Mouse (Mus musculus) forebrain, embryonic 13.5 days (tissue): Measurements from ENCODE around the gene Otp. TPM values are rescaled to one million over a fixed set of nuclear protein-coding genes. Genes with fewer than 3 reads are reported as not detected.
A peak's percentile ranks its signal among the peaks of the same experiment; 100 is the strongest.

Experiments used
- ATAC-seq: fragments of 200-750 bp; cut with Nextera tagmentation; 2 replicates; pipeline ENCODE4 v1.8.0; 2017
- H3K27ac ChIP-seq: fragments of 300-500 bp; sonication (generic); 2 replicates; pipeline ENCODE4 v1.5.1; 2015; ENCODE audit warnings: inconsistent platforms, mild to moderate bottlenecking, moderate library complexity
- H3K27me3 ChIP-seq: fragments of 300-500 bp; sonication (generic); 2 replicates; pipeline ENCODE4 v1.6.1; 2015; ENCODE audit warnings: mild to moderate bottlenecking, inconsistent platforms
- H3K36me3 ChIP-seq: fragments of 300-500 bp; sonication (generic); 2 replicates; pipeline ENCODE4 v1.6.1; 2015; ENCODE audit warnings: mild to moderate bottlenecking, inconsistent platforms; ENCODE audit not compliant: poor library complexity, severe bottlenecking
- H3K4me1 ChIP-seq: fragments of 300-500 bp; sonication (generic); 2 replicates; pipeline ENCODE4 v1.6.1; 2015; ENCODE audit warnings: inconsistent platforms
- H3K4me2 ChIP-seq: fragments of 300-500 bp; sonication (generic); 2 replicates; pipeline ENCODE4 v1.6.1; 2015; ENCODE audit warnings: inconsistent platforms, mild to moderate bottlenecking, moderate library complexity
- H3K4me3 ChIP-seq: fragments of 300-500 bp; sonication (generic); 2 replicates; pipeline ENCODE4 v1.5.1; 2015; ENCODE audit warnings: mild to moderate bottlenecking, inconsistent platforms
- H3K9ac ChIP-seq: fragments of 300-500 bp; sonication (generic); 2 replicates; pipeline ENCODE4 v1.6.1; 2015; ENCODE audit warnings: mild to moderate bottlenecking, inconsistent platforms
- H3K9me3 ChIP-seq: fragments of 300-500 bp; sonication (generic); replicated peaks from 2 replicates; pipeline ENCODE4 v1.6.1; 2016; ENCODE audit warnings: inconsistent platforms
- WGBS: fragments of 180-500 bp; shearing (Covaris S2); methylation state at CpG from one replicate; pipeline ENCODE4 v1.1.7; 2015; 5-methylcytosine and 5-hydroxymethylcytosine counted together
- polyA plus RNA-seq: library from polyadenylated mRNA; unstranded; fragments of >200 nt; fragmentation: Nextera tagmentation; extraction: Ambion mirVana; gene quantifications from 2 replicates; pipeline ENCODE4 v1.2.1, GENCODE M21; 2015

The Otp gene
- polyA plus RNA-seq, 1 experiment from 2014 or later, result 3.7 TPM

GRCm38 (mm10) chr13:94874656-94875395 lies 576 bp upstream of the Otp start:
- Histone ChIP-seq H3K27me3 (peaks cover 86% of the 10 kb centered on the region), H3K4me1 (peaks cover 5% of the 10 kb centered on the region; the same call in 1 of the 2 replicates), H3K9ac (no peak overlapping the region), H3K36me3 (no peaks in the 10 kb centered on the region), H3K27ac (no peak overlapping the region), H3K4me2 (peak overlapping the region; percentile 18; the same call in 1 of the 2 replicates), H3K4me3 (peak overlapping the region; percentile 10; the same call in 1 of the 2 replicates), H3K9me3 (no peaks in the 10 kb centered on the region)
- no peak; the same call in 1 of the 2 replicates for ATAC-seq
- WGBS, result under 1% methylated on average over 23 of the region's 23 CpGs

- ATAC-seq, result no peak
- Histone ChIP-seq H3K4me2 (no peak overlapping the region), H3K9ac (no peak overlapping the region), H3K27ac (peak overlapping the region; percentile 31), H3K9me3 (no peaks in the 10 kb centered on the region), H3K27me3 (peaks cover 86% of the 10 kb centered on the region), H3K4me3 (peak overlapping the region; percentile 13), H3K36me3 (no peaks in the 10 kb centered on the region), H3K4me1 (peaks cover 5% of the 10 kb centered on the region; the same call in 1 of the 2 replicates)
- WGBS, result under 1% methylated on average over 30 of the region's 30 CpGs
These were observed 1.1 kb downstream of the Otp start for GRCm38 (mm10) chr13:94876286-94877210.

- ATAC-seq, result no peak; the same call in 1 of the 2 replicates
- Histone ChIP-seq H3K27me3 (peaks cover 86% of the 10 kb centered on the region), H3K27ac (peak overlapping the region; percentile 31; the same call in 1 of the 2 replicates), H3K4me1 (peaks cover 5% of the 10 kb centered on the region; the same call in 1 of the 2 replicates), H3K36me3 (no peaks in the 10 kb centered on the region), H3K4me2 (no peak overlapping the region), H3K9me3 (no peaks in the 10 kb centered on the region), H3K9ac (no peak overlapping the region), H3K4me3 (peak overlapping the region; percentile 13; the same call in 1 of the 2 replicates)
- WGBS, result under 1% methylated on average over 27 of the region's 27 CpGs
These were observed 1.8 kb downstream of the Otp start for GRCm38 (mm10) chr13:94877211-94877590.

- peaks cover 86% of the 10 kb centered on the region for H3K27me3 ChIP-seq
- no peaks in the 10 kb centered on the region for H3K36me3 ChIP-seq
- ATAC-seq, result no peak
- WGBS, result 9% methylated on average over 10 of the region's 10 CpGs
- no peak overlapping the region for H3K4me2 ChIP-seq
- no peak overlapping the region for H3K4me3 ChIP-seq
- no peak overlapping the region for H3K9ac ChIP-seq
- no peak overlapping the region for H3K27ac ChIP-seq
- peaks cover 14% of the 10 kb centered on the region for H3K4me1 ChIP-seq
- H3K9me3 ChIP-seq, result no peaks in the 10 kb centered on the region
These were observed 2.8 kb downstream of the Otp start for GRCm38 (mm10) chr13:94877991-94878745.

- Histone ChIP-seq H3K4me3 (no peak overlapping the region), H3K27me3 (peaks cover 88% of the 10 kb centered on the region), H3K9ac (no peak overlapping the region), H3K4me2 (no peak overlapping the region), H3K36me3 (no peaks in the 10 kb centered on the region), H3K4me1 (peaks cover 24% of the 10 kb centered on the region), H3K27ac (no peak overlapping the region), H3K9me3 (no peaks in the 10 kb centered on the region)
- WGBS, result 2% methylated on average over 3 of the region's 3 CpGs
- ATAC-seq, result no peak
These were observed 5.8 kb downstream of the Otp start for GRCm38 (mm10) chr13:94881201-94881600.

- H3K4me2 ChIP-seq, result peak overlapping the region; percentile 68; the same call in 1 of the 2 replicates
- peak overlapping the region; percentile 40; the same call in 1 of the 2 replicates for H3K4me3 ChIP-seq
- WGBS, result 2% methylated on average over 10 of the region's 10 CpGs
- H3K9me3 ChIP-seq, result no peaks in the 10 kb centered on the region
- no peak for ATAC-seq
- peaks cover 87% of the 10 kb centered on the region for H3K27me3 ChIP-seq
- H3K9ac ChIP-seq, result no peak overlapping the region
- no peaks in the 10 kb centered on the region for H3K36me3 ChIP-seq
- H3K27ac ChIP-seq, result no peak overlapping the region
- H3K4me1 ChIP-seq, result peaks cover 24% of the 10 kb centered on the region
These were observed 6.8 kb downstream of the Otp start for GRCm38 (mm10) chr13:94882221-94882620.

- peak overlapping the region; percentile 43; the same call in 1 of the 2 replicates for H3K9ac ChIP-seq
- H3K27me3 ChIP-seq, result peaks cover 87% of the 10 kb centered on the region
- H3K27ac ChIP-seq, result no peak overlapping the region
- H3K4me3 ChIP-seq, result peak overlapping the region; percentile 40
- peaks cover 24% of the 10 kb centered on the region for H3K4me1 ChIP-seq
- H3K36me3 ChIP-seq, result no peaks in the 10 kb centered on the region
- H3K4me2 ChIP-seq, result peak overlapping the region; percentile 68
- under 1% methylated on average over 37 of the region's 37 CpGs for WGBS
- peak; percentile 67 for ATAC-seq
- H3K9me3 ChIP-seq, result no peaks in the 10 kb centered on the region
These were observed 7.3 kb downstream of the Otp start for GRCm38 (mm10) chr13:94882711-94883145.

GRCm38 (mm10) chr13:94883163-94883965 lies 8.0 kb downstream of the Otp start:
- H3K4me2 ChIP-seq, result peak overlapping the region; percentile 68
- H3K4me1 ChIP-seq, result peaks cover 24% of the 10 kb centered on the region
- WGBS, result 1% methylated on average over 84 of the region's 95 CpGs
- H3K9ac ChIP-seq, result peak overlapping the region; percentile 43
- H3K27me3 ChIP-seq, result peaks cover 88% of the 10 kb centered on the region
- ATAC-seq, result peak; percentile 50
- no peaks in the 10 kb centered on the region for H3K9me3 ChIP-seq
- peak overlapping the region; percentile 40 for H3K4me3 ChIP-seq
- no peaks in the 10 kb centered on the region for H3K36me3 ChIP-seq
- H3K27ac ChIP-seq, result 0 out of 2 replicates have a peak overlapping the region, but pooled peaks have one; percentile 10

GRCm38 (mm10) chr13:94883966-94884960 lies 8.9 kb downstream of the Otp start:
- peak overlapping the region; percentile 40 for H3K4me3 ChIP-seq
- no peaks in the 10 kb centered on the region for H3K36me3 ChIP-seq
- H3K9ac ChIP-seq, result no peak overlapping the region
- peaks cover 24% of the 10 kb centered on the region for H3K4me1 ChIP-seq
- WGBS, result 1% methylated on average over 36 of the region's 36 CpGs
- no peaks in the 10 kb centered on the region for H3K9me3 ChIP-seq
- H3K27me3 ChIP-seq, result peaks cover 93% of the 10 kb centered on the region
- H3K4me2 ChIP-seq, result peak overlapping the region; percentile 68
- ATAC-seq, result no peak
- H3K27ac ChIP-seq, result no peak overlapping the region
